Mouse (Mus musculus): Measurements from ENCODE around the gene B3gnt8.

DNA sequence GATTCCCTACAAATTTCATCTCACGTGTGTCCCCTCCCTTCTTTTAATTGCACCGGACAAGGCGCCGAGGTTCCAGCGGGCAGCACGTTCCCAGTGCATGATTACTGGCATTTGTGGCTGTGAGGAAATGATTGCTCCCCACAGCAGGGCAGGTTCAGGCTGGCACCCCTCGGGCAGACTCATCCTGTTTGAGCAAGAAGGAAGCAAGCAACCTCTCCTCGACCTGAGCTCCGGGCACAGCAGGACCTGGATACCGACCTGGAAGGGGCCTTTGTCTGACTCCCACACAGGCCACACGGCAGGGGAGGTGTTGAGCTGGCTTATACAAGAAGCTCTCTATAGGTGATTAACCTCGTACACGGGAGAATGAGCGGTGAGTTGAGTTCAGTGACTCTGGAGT is 18.6 kb downstream of the B3gnt8 start:
- TF ChIP-seq POLR2A (IDR thresholded peaks at IDR 0.05; ENCODE audit: low read depth, low read length) (no peak), CTCF (IDR thresholded peaks at IDR 0.05; ENCODE audit: extremely low read depth, insufficient read length, insufficient replicate concordance, low read depth, low read length) (no peak)

All from small intestine, adult 2 months (tissue).